Mouse (Mus musculus): Measurements from ENCODE around the gene Gm38655. TPM values are rescaled to one million over a fixed set of nuclear protein-coding genes. Genes with fewer than 3 reads are reported as not detected.
A peak's percentile ranks its signal among the peaks of the same experiment; 100 is the strongest.
"Not testable (repeated sequence)": the region's sequence is repeated elsewhere in the genome, so short reads cannot be mapped to it uniquely, and the experiment has no call there.

Gm38655 gene
- total RNA-seq, 2 experiments from 2014 or later: not detected

DNA sequence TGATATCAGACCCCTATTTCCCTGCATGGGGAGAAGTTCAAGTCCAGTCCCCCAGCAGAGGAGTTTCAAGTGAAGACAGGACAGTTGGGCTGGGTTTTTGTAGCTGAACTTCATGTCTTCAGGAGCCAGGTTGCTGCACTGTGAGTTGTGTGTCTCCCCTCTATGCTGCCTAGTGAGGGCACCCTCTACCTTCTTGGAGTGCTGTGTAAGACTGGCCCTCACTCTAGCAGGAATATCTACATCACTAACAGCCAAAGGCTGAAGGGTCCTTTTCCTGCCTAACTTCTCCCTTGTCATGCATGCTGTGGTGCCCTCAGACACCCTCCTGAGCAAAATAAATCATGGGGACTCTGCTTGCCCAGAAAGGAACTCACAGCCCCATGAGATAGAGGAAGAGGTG is 8.0 kb upstream of the Gm38655 start:
- no peak for DNase-seq
- intact Hi-C loops (cut with DNase I): loop anchor here (5.0 kb wide), 2 partner anchors 66 to 166 kb away; partner anchors contain the start of genes Cramp1l, Ift140 and Telo2

GRCm38 (mm10) chr17:25172558-25172957 is 2.7 kb downstream of the Gm38655 start:
- no peak for DNase-seq
- intact Hi-C loops (cut with DNase I): no loop called here

DNA sequence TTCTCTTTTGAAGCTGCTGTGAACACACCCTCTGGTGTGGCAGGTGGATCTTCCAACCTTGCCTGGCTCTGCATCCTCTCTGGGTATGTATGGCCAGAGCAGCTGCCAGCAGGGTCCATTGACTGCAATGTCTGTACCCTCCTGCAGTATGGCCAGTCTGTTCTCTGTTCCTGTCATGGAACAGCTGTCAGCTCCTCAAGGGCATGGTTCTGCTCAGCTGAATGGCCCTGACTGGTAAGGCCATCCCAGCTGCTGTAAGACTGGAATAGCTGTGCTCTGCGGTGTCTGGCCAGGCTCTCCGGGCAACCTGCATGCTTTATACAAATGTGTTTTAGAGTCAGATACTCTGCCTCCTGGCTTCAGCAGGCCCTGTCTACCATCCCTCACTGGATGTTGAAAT is 5.6 kb downstream of the Gm38655 start:
- intact Hi-C loops (cut with DNase I): no loop called here
- DNase-seq: no peak

- intact Hi-C loops (cut with DNase I): no loop called here
- DNase-seq: no peak
Observed at GRCm38 (mm10) chr17:25165970-25166671, 9.2 kb downstream of the Gm38655 start.

GRCm38 (mm10) chr17:25164770-25165169 is 10.5 kb downstream of the Gm38655 start:
- no peak for DNase-seq
- intact Hi-C loops (cut with DNase I): no loop called here

DNA sequence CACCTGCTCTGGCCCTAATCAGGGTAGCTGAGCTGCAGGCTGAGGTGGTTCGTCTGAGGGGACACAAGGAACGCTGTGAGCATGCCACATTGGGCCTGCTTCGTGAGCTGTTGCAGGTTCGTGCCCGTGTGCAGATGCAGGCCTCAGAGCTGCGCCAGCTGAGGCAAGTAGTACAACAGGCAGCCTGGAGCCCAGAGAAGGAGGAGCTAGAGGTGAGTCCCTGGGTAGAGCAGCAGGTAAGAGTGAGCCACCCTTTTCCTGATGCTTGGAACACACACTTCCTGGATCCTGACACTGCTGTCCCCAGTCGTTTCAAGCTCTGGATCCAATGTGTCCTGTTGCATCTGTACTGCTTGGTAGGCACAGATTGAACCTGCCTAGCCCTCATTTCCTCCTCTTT is 11.9 kb downstream of the Gm38655 start:
- no peak for DNase-seq
- intact Hi-C loops (cut with DNase I): no loop called here

- intact Hi-C loops (cut with DNase I): no loop called here
- DNase-seq: no peak
Observed at GRCm38 (mm10) chr17:25162161-25162560, 13.1 kb downstream of the Gm38655 start, which contains the start of gene Ccdc154. Gene Ccdc154 (plus strand): TSS chr17:25162461.

- intact Hi-C loops (cut with DNase I): no loop called here
- DNase-seq: no peak
Observed at GRCm38 (mm10) chr17:25139960-25140359, 35.3 kb downstream of the Gm38655 start.

GRCm38 (mm10) chr17:25138803-25139202 is 36.5 kb downstream of the Gm38655 start:
- no peak for DNase-seq
- intact Hi-C loops (cut with DNase I): no loop called here

DNA sequence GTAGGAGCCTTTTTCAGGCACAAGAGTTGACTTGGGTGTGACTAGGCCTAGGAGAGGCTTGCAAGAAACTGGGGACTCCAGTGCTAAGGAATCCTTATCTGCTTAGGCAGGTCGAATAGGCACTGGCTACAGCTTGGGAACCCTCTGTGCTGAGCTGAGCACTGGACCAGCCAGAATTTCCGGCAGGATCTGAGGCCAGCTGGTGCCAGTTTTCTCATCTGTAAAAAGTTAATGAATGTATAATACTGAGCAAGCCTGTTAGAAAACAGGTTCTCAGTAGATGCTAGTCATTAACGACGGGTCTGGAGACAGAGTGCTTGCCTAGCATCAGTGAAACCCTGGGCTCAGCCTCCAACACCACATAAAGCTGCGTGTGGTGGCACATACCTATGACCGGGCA is 39.6 kb downstream of the Gm38655 start:
- intact Hi-C loops (cut with DNase I): no loop called here
- no peak for DNase-seq

- intact Hi-C loops (cut with DNase I): loop anchor here (2.0 kb wide), 1 partner anchor 16 kb away; no protein-coding TSS in a partner anchor
- peak; percentile 92 to 95 for DNase-seq
Observed at GRCm38 (mm10) chr17:25133275-25133698, 42.0 kb downstream of the Gm38655 start, which contains the start of gene Clcn7. Gene Clcn7 (plus strand): TSS chr17:25133391.

GRCm38 (mm10) chr17:25130060-25130459 is 45.2 kb downstream of the Gm38655 start:
- no peak for DNase-seq
- intact Hi-C loops (cut with DNase I): no loop called here

DNA sequence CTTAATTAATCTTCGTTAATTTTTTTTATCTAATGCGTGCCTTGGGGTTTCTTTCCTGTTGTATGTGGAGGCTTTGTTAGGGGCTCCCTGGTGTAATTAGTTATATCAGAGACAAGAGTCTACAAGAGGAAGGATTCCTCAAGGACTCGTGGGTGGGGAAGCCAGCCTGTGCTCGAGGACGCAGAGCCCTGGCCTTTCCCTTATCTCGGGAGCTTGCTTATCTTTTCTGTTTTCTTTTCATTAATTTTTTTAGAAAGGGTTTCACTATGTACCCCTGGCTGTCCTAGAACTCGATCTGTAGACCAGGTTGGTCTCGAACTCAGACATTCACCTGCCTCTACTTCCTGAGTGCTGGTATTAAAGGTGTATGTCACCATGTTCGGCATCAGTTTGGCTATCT is 47.6 kb downstream of the Gm38655 start:
- intact Hi-C loops (cut with DNase I): loop anchor here (5.0 kb wide), 1 partner anchor 145 kb away; the partner anchor contains the start of gene Ube2i
- no peak for DNase-seq

DNA sequence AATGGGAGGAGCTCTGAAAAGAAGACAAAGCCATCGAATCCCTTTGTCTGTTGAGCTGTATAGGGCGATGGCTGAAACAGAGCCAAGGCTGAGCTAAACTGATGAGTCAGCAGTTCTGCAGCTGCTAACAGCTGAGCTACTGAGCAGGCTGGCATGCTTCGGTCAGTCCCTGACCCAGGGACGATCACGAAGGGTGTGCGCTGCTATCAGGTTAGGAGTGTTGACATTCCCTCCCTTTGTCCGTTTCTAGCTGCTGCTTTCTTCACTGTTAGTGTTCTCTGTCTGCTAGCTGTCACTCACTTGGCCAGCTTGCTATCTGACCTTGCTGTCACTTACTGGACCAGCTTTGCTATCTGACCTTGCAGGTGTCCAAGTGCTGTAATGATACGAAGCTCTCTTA is 48.2 kb downstream of the Gm38655 start:
- DNase-seq: peak in 1 of 2 experiments; percentile 35
- intact Hi-C loops (cut with DNase I): loop anchor here (5.0 kb wide), 1 partner anchor 145 kb away; the partner anchor contains the start of gene Ube2i

- not testable (repeated sequence) for DNase-seq
- intact Hi-C loops (cut with DNase I): loop anchor here (5.0 kb wide), 1 partner anchor 147 kb away; the partner anchor contains the start of gene Ube2i
Observed at GRCm38 (mm10) chr17:25125442-25126060, 49.7 kb downstream of the Gm38655 start.

GRCm38 (mm10) chr17:25123979-25124378 is 51.3 kb downstream of the Gm38655 start:
- DNase-seq: peak in 1 of 2 experiments; percentile 23
- intact Hi-C loops (cut with DNase I): no loop called here

Other genes with a start within 250 kb of the Gm38655 start
- gene Mapk8ip3, start 238.5 kb downstream of the Gm38655 start, total RNA-seq (2021): 10 to 100 TPM; 66.2 to 70.4 TPM
- 10 to 100 TPM in 1 of 2 experiments, 1 to 10 TPM in 1; 7.5 to 11.1 TPM for gene Jpt2, start 214.8 kb downstream of the Gm38655 start, total RNA-seq (2021)
- gene Cramp1l, start 159.7 kb downstream of the Gm38655 start, total RNA-seq (2021): 10 to 100 TPM; 14.5 to 14.6 TPM
- gene Ift140, start 159.4 kb downstream of the Gm38655 start, total RNA-seq (2021): 1 to 10 TPM; 6.3 to 7.3 TPM
- 10 to 100 TPM; 35.5 to 39.1 TPM for gene Tmem204, start 91.9 kb downstream of the Gm38655 start, total RNA-seq (2021)
- 10 to 100 TPM; 11.2 to 13.3 TPM for gene Telo2, start 59.5 kb downstream of the Gm38655 start, total RNA-seq (2021)
- 1 to 10 TPM; 4.6 to 7.2 TPM for gene Ptx4, start 54.7 kb downstream of the Gm38655 start, total RNA-seq (2021)
- gene Clcn7, start 42.1 kb downstream of the Gm38655 start, total RNA-seq (2021): 10 to 100 TPM; 27.5 to 28.9 TPM
- gene Ccdc154, start 13.0 kb downstream of the Gm38655 start, total RNA-seq (2021): not detected
- gene BC003965, start 9.1 kb upstream of the Gm38655 start, total RNA-seq (2021): 10 to 100 TPM; 19.2 to 22.0 TPM
- gene Unkl, start 12.9 kb upstream of the Gm38655 start, total RNA-seq (2021): 10 to 100 TPM; 10.8 to 10.9 TPM
- gene Gnptg, start 64.7 kb upstream of the Gm38655 start, total RNA-seq (2021): 10 to 100 TPM; 13.1 to 14.3 TPM
- 10 to 100 TPM in 1 of 2 experiments, 1 to 10 TPM in 1; 9.3 to 10.2 TPM for gene Tsr3, start 64.7 kb upstream of the Gm38655 start, total RNA-seq (2021)
- under 1 TPM; 0.17 to 0.63 TPM for gene Baiap3, start 80.9 kb upstream of the Gm38655 start, total RNA-seq (2021)
- gene Ube2i, start 99.2 kb upstream of the Gm38655 start, total RNA-seq (2021): 100 to 1,000 TPM; 119 to 121 TPM
- under 1 TPM; 0.53 to 0.54 TPM for gene Prss34, start 122.9 kb upstream of the Gm38655 start, total RNA-seq (2021)
- gene Prss28, start 133.2 kb upstream of the Gm38655 start, total RNA-seq (2021): not detected
- not detected for gene Prss29, start 143.2 kb upstream of the Gm38655 start, total RNA-seq (2021)
- gene Tpsab1, start 170.1 kb upstream of the Gm38655 start, total RNA-seq (2021): 1 to 10 TPM; 2.3 to 2.6 TPM
- gene Tpsb2, start 190.8 kb upstream of the Gm38655 start, total RNA-seq (2021): 1 to 10 TPM; 5.2 to 5.7 TPM
- gene Tpsg1, start 193.8 kb upstream of the Gm38655 start, total RNA-seq (2021): not detected